Mouse (Mus musculus): Measurements from ENCODE around the gene Slc38a11. TPM values are rescaled to one million over a fixed set of nuclear protein-coding genes. Genes with fewer than 3 reads are reported as not detected.

Gene Slc38a11
- total and polyA plus RNA-seq, 3 experiments, result not detected

- no peak overlapping the region for H3K9ac ChIP-seq (ENCODE audit: control insufficient read depth, low read depth, low read length, poor library complexity, severe bottlenecking)
- no peaks in the 10 kb centered on the region for H3K27me3 ChIP-seq (ENCODE audit: control insufficient read depth in 1 of 2, insufficient read depth in 2 of 2, low read length in 2 of 2)
- H3K4me3 ChIP-seq (ENCODE audit: control insufficient read depth in 1 of 2, insufficient read depth in 1 of 2, low read depth in 2 of 2, low read length in 2 of 2), result no peak overlapping the region
- H3K9me3 ChIP-seq (replicated peaks; ENCODE audit: insufficient read depth, low read length), result no peaks in the 10 kb centered on the region
- no peak for DNase-seq (ENCODE audit: low read depth, low spot score)
- no peaks in the 10 kb centered on the region for H3K4me1 ChIP-seq (ENCODE audit: control insufficient read depth in 1 of 2, insufficient read depth in 2 of 2, low read length in 2 of 2)
- H3K36me3 ChIP-seq (ENCODE audit: control insufficient read depth in 1 of 2, insufficient read depth in 2 of 2, low read length in 2 of 2), result no peaks in the 10 kb centered on the region
- H3K27ac ChIP-seq (ENCODE audit: control insufficient read depth, low read depth, low read length), result no peak overlapping the region
- H3K79me2 ChIP-seq (ENCODE audit: control insufficient read depth, insufficient read depth, low read length, poor library complexity), result no peaks in the 10 kb centered on the region
- no peak for TF ChIP-seq GABPA (IDR thresholded peaks at IDR 0.05; ENCODE audit: low read depth, low read length)
- no peak for TF ChIP-seq MEF2A (IDR thresholded peaks at IDR 0.05; ENCODE audit: extremely low read depth, insufficient replicate concordance, low read depth, low read length, poor library complexity, severe bottlenecking)
- TF ChIP-seq JUND (IDR thresholded peaks at IDR 0.05; ENCODE audit: low read depth, low read length), result no peak
- TF ChIP-seq MYB (IDR thresholded peaks at IDR 0.05; ENCODE audit: low read depth, low read length), result no peak
- no peak for TF ChIP-seq KAT2A (conservative IDR thresholded peaks at IDR 0.05; ENCODE audit: low read depth, low read length)
- TF ChIP-seq GATA1 (IDR thresholded peaks at IDR 0.05; ENCODE audit: low read depth, low read length), result no peak
- TF ChIP-seq USF1 (IDR thresholded peaks at IDR 0.05; ENCODE audit: low read depth, low read length), result no peak
- no peak for TF ChIP-seq RAD21 (IDR thresholded peaks at IDR 0.05; ENCODE audit: low read depth, low read length)
- TF ChIP-seq ZMIZ1 (IDR thresholded peaks at IDR 0.05; ENCODE audit: low read depth, low read length), result no peak
- no peak for TF ChIP-seq MAFK (IDR thresholded peaks at IDR 0.05; ENCODE audit: borderline replicate concordance, low read depth, low read length)
- no peak for TF ChIP-seq SIN3A (IDR thresholded peaks at IDR 0.05; ENCODE audit: low read length)
- TF ChIP-seq ZNF384 (IDR thresholded peaks at IDR 0.05; ENCODE audit: low read depth, low read length), result no peak
Measured at GRCm38 (mm10) chr2:65396128-65396527, 32.3 kb upstream of the Slc38a11 start.

- Histone ChIP-seq H3K4me1 (ENCODE audit: control insufficient read depth in 1 of 2, insufficient read depth in 2 of 2, low read length in 2 of 2) (no peaks in the 10 kb centered on the region), H3K9me3 (replicated peaks; ENCODE audit: insufficient read depth, low read length) (no peaks in the 10 kb centered on the region), H3K79me2 (ENCODE audit: control insufficient read depth, insufficient read depth, low read length, poor library complexity) (no peaks in the 10 kb centered on the region), H3K4me3 (ENCODE audit: control insufficient read depth in 1 of 2, insufficient read depth in 1 of 2, low read depth in 2 of 2, low read length in 2 of 2) (no peak overlapping the region), H3K9ac (ENCODE audit: control insufficient read depth, low read depth, low read length, poor library complexity, severe bottlenecking) (no peak overlapping the region), H3K36me3 (ENCODE audit: control insufficient read depth in 1 of 2, insufficient read depth in 2 of 2, low read length in 2 of 2) (no peaks in the 10 kb centered on the region), H3K27ac (ENCODE audit: control insufficient read depth, low read depth, low read length) (no peak overlapping the region), H3K27me3 (ENCODE audit: control insufficient read depth in 1 of 2, insufficient read depth in 2 of 2, low read length in 2 of 2) (no peaks in the 10 kb centered on the region)
- no peak for DNase-seq (ENCODE audit: low read depth, low spot score)
- no peak for TF ChIP-seq ZKSCAN1 (IDR thresholded peaks at IDR 0.05; ENCODE audit: low read depth, low read length)
- no peak for TF ChIP-seq GATA1 (IDR thresholded peaks at IDR 0.05; ENCODE audit: low read depth, low read length)
- TF ChIP-seq TAL1 (IDR thresholded peaks at IDR 0.05; ENCODE audit: low read length), result no peak
- TF ChIP-seq CHD1 (IDR thresholded peaks at IDR 0.05; ENCODE audit: low read depth, low read length), result no peak
- TF ChIP-seq JUND (IDR thresholded peaks at IDR 0.05; ENCODE audit: low read depth, low read length), result no peak
- TF ChIP-seq E2F4 (IDR thresholded peaks at IDR 0.05; ENCODE audit: borderline replicate concordance, low read depth, low read length), result no peak
- TF ChIP-seq POLR2AphosphoS5 (IDR thresholded peaks at IDR 0.05; ENCODE audit: borderline replicate concordance, low read depth, low read length), result no peak
- no peak for TF ChIP-seq RCOR1 (IDR thresholded peaks at IDR 0.05; ENCODE audit: low read depth, low read length)
- TF ChIP-seq MEF2A (IDR thresholded peaks at IDR 0.05; ENCODE audit: extremely low read depth, insufficient replicate concordance, low read depth, low read length, poor library complexity, severe bottlenecking), result no peak
Measured at GRCm38 (mm10) chr2:65393061-65393460, 29.2 kb upstream of the Slc38a11 start.

Measured in MEL (cell line).